Mouse (Mus musculus): ENCODE measurements around the gene Cep250. TPM values are rescaled to one million over a fixed set of nuclear protein-coding genes. Genes with fewer than 3 reads are reported as not detected.

Gene Cep250
- polyA plus RNA-seq, 1 experiment from 2014 or later = 17.6 TPM

GRCm38 (mm10) chr2:156018106-156018505 is 61.8 kb downstream of the Cep250 start:
- no peak overlapping the region for H3K4me2 ChIP-seq (ENCODE audit: low read depth, low read length)
- H3K27me3 ChIP-seq (replicated peaks; ENCODE audit: control insufficient read depth, insufficient read depth, low read length) = no peaks in the 10 kb centered on the region
- H3K36me3 ChIP-seq (ENCODE audit: control insufficient read depth, insufficient read depth, low read length) = peaks cover 66% of the 10 kb centered on the region
- no peak overlapping the region for H3K4me3 ChIP-seq (ENCODE audit: low read depth, low read length)
- no peaks in the 10 kb centered on the region for H3K9me3 ChIP-seq (ENCODE audit: control insufficient read depth, low read length)
- no peak overlapping the region for H3K27ac ChIP-seq (replicated peaks; ENCODE audit: low read depth, low read length)
- no peak overlapping the region for H3K9ac ChIP-seq (ENCODE audit: low read depth, low read length)
- DNase-seq (ENCODE audit: low spot score) (no peak), ATAC-seq (ENCODE audit: low read depth) (no peak)
- no peaks in the 10 kb centered on the region for H3K4me1 ChIP-seq (ENCODE audit: control insufficient read depth, insufficient read depth, low read length)
- 94% methylated on average over 3 of the region's 3 CpGs for WGBS

- peaks cover 35% of the 10 kb centered on the region for H3K36me3 ChIP-seq (ENCODE audit: control insufficient read depth, insufficient read depth, low read length)
- no peak for ATAC-seq (ENCODE audit: low read depth)
- no peak for DNase-seq (ENCODE audit: low spot score)
- H3K9ac ChIP-seq (ENCODE audit: low read depth, low read length) = no peak overlapping the region
- WGBS = 83% methylated on average over 8 of the region's 8 CpGs
- H3K4me1 ChIP-seq (ENCODE audit: control insufficient read depth, insufficient read depth, low read length) = no peaks in the 10 kb centered on the region
- no peak overlapping the region for H3K4me2 ChIP-seq (ENCODE audit: low read depth, low read length)
- H3K27me3 ChIP-seq (replicated peaks; ENCODE audit: control insufficient read depth, insufficient read depth, low read length) = no peaks in the 10 kb centered on the region
- no peak overlapping the region for H3K27ac ChIP-seq (replicated peaks; ENCODE audit: low read depth, low read length)
- H3K9me3 ChIP-seq (ENCODE audit: control insufficient read depth, low read length) = no peaks in the 10 kb centered on the region
- H3K4me3 ChIP-seq (ENCODE audit: low read depth, low read length) = no peak overlapping the region
Measured at GRCm38 (mm10) chr2:156021219-156021618, 65.0 kb downstream of the Cep250 start.

GRCm38 (mm10) chr2:156021765-156022164 is 65.5 kb downstream of the Cep250 start:
- H3K4me2 ChIP-seq (ENCODE audit: low read depth, low read length) = no peak overlapping the region
- H3K4me3 ChIP-seq (ENCODE audit: low read depth, low read length) = no peak overlapping the region
- WGBS = 82% methylated on average over 2 of the region's 2 CpGs
- no peaks in the 10 kb centered on the region for H3K9me3 ChIP-seq (ENCODE audit: control insufficient read depth, low read length)
- no peak overlapping the region for H3K27ac ChIP-seq (replicated peaks; ENCODE audit: low read depth, low read length)
- no peaks in the 10 kb centered on the region for H3K27me3 ChIP-seq (replicated peaks; ENCODE audit: control insufficient read depth, insufficient read depth, low read length)
- DNase-seq (ENCODE audit: low spot score) = no peak
- H3K36me3 ChIP-seq (ENCODE audit: control insufficient read depth, insufficient read depth, low read length) = peaks cover 30% of the 10 kb centered on the region
- ATAC-seq (ENCODE audit: low read depth) = no peak
- H3K4me1 ChIP-seq (ENCODE audit: control insufficient read depth, insufficient read depth, low read length) = no peaks in the 10 kb centered on the region
- no peak overlapping the region for H3K9ac ChIP-seq (ENCODE audit: low read depth, low read length)

- Histone ChIP-seq H3K36me3 (ENCODE audit: control insufficient read depth, insufficient read depth, low read length) (no peaks in the 10 kb centered on the region), H3K9ac (ENCODE audit: low read depth, low read length) (no peak overlapping the region)
Measured at GRCm38 (mm10) chr2:156025482-156025881, 69.2 kb downstream of the Cep250 start.

GRCm38 (mm10) chr2:156039390-156039789 is 83.1 kb downstream of the Cep250 start:
- H3K27ac ChIP-seq (replicated peaks; ENCODE audit: low read depth, low read length) = no peak overlapping the region
- H3K9ac ChIP-seq (ENCODE audit: low read depth, low read length) = no peak overlapping the region
- 78% methylated on average over 3 of the region's 3 CpGs for WGBS
- no peak overlapping the region for H3K4me3 ChIP-seq (ENCODE audit: low read depth, low read length)
- DNase-seq (ENCODE audit: low spot score) (no peak), ATAC-seq (ENCODE audit: low read depth) (no peak)
- no peaks in the 10 kb centered on the region for H3K36me3 ChIP-seq (ENCODE audit: control insufficient read depth, insufficient read depth, low read length)
- no peaks in the 10 kb centered on the region for H3K9me3 ChIP-seq (ENCODE audit: control insufficient read depth, low read length)
- H3K4me1 ChIP-seq (ENCODE audit: control insufficient read depth, insufficient read depth, low read length) = no peaks in the 10 kb centered on the region
- no peak overlapping the region for H3K4me2 ChIP-seq (ENCODE audit: low read depth, low read length)
- H3K27me3 ChIP-seq (replicated peaks; ENCODE audit: control insufficient read depth, insufficient read depth, low read length) = no peaks in the 10 kb centered on the region

More at GRCm38 (mm10) chr2:156025482-156025881, 69.2 kb downstream of the Cep250 start:
- Histone ChIP-seq H3K4me3 (ENCODE audit: low read depth, low read length) (no peak overlapping the region), H3K9me3 (ENCODE audit: control insufficient read depth, low read length) (no peaks in the 10 kb centered on the region), H3K4me2 (ENCODE audit: low read depth, low read length) (no peak overlapping the region), H3K27me3 (replicated peaks; ENCODE audit: control insufficient read depth, insufficient read depth, low read length) (no peaks in the 10 kb centered on the region), H3K4me1 (ENCODE audit: control insufficient read depth, insufficient read depth, low read length) (no peaks in the 10 kb centered on the region), H3K27ac (replicated peaks; ENCODE audit: low read depth, low read length) (no peak overlapping the region)
- DNase-seq (ENCODE audit: low spot score) = no peak
- ATAC-seq (ENCODE audit: low read depth) = no peak

- DNase-seq (ENCODE audit: low spot score) (no peak), ATAC-seq (ENCODE audit: low read depth) (no peak)
- Histone ChIP-seq H3K36me3 (ENCODE audit: control insufficient read depth, insufficient read depth, low read length) (no peaks in the 10 kb centered on the region), H3K27me3 (replicated peaks; ENCODE audit: control insufficient read depth, insufficient read depth, low read length) (no peaks in the 10 kb centered on the region), H3K4me1 (ENCODE audit: control insufficient read depth, insufficient read depth, low read length) (no peaks in the 10 kb centered on the region; the same call in 1 of the 2 replicates), H3K4me2 (ENCODE audit: low read depth, low read length) (no peak overlapping the region), H3K4me3 (ENCODE audit: low read depth, low read length) (no peak overlapping the region), H3K9ac (ENCODE audit: low read depth, low read length) (no peak overlapping the region), H3K27ac (replicated peaks; ENCODE audit: low read depth, low read length) (no peak overlapping the region), H3K9me3 (ENCODE audit: control insufficient read depth, low read length) (no peaks in the 10 kb centered on the region)
- WGBS = 82% methylated on average over 8 of the region's 8 CpGs
Measured at GRCm38 (mm10) chr2:156042903-156043302, 86.6 kb downstream of the Cep250 start.

GRCm38 (mm10) chr2:156047929-156048328 is 91.7 kb downstream of the Cep250 start:
- Histone ChIP-seq H3K9ac (ENCODE audit: low read depth, low read length) (no peak overlapping the region), H3K27me3 (replicated peaks; ENCODE audit: control insufficient read depth, insufficient read depth, low read length) (no peaks in the 10 kb centered on the region), H3K4me2 (ENCODE audit: low read depth, low read length) (peak overlapping the region; percentile 40), H3K4me3 (ENCODE audit: low read depth, low read length) (no peak overlapping the region), H3K27ac (replicated peaks; ENCODE audit: low read depth, low read length) (no peak overlapping the region), H3K9me3 (ENCODE audit: control insufficient read depth, low read length) (no peaks in the 10 kb centered on the region), H3K36me3 (ENCODE audit: control insufficient read depth, insufficient read depth, low read length) (no peaks in the 10 kb centered on the region), H3K4me1 (ENCODE audit: control insufficient read depth, insufficient read depth, low read length) (no peaks in the 10 kb centered on the region; the same call in 1 of the 2 replicates)
- 7% methylated on average over 19 of the region's 19 CpGs for WGBS
- ATAC-seq (ENCODE audit: low read depth) (no peak), DNase-seq (ENCODE audit: low spot score) (no peak)

Other genes with a start within 250 kb of the Cep250 start
- gene Edem2, start 227.0 kb upstream of the Cep250 start, polyA plus RNA-seq (2014; fragmentation: Nextera tagmentation; extraction: Ambion mirVana) = 34.0 and 35.2 TPM in 2 replicates
- not detected in 2 replicates for gene Gm17581, start 220.6 kb upstream of the Cep250 start, polyA plus RNA-seq (2014; fragmentation: Nextera tagmentation; extraction: Ambion mirVana)
- 8.1 and 9.1 TPM in 2 replicates for gene Procr, start 205.3 kb upstream of the Cep250 start, polyA plus RNA-seq (2014; fragmentation: Nextera tagmentation; extraction: Ambion mirVana)
- 0.51 TPM in 2 replicates for gene Mmp24, start 181.1 kb upstream of the Cep250 start, polyA plus RNA-seq (2014; fragmentation: Nextera tagmentation; extraction: Ambion mirVana)
- gene BC029722, start 137.0 kb upstream of the Cep250 start, polyA plus RNA-seq (2014; fragmentation: Nextera tagmentation; extraction: Ambion mirVana) = 10.8 and 12.2 TPM in 2 replicates
- 151 and 162 TPM in 2 replicates for gene Eif6, start 129.5 kb upstream of the Cep250 start, polyA plus RNA-seq (2014; fragmentation: Nextera tagmentation; extraction: Ambion mirVana)
- 0.74 and 1.1 TPM in 2 replicates for gene Fam83c, start 121.6 kb upstream of the Cep250 start, polyA plus RNA-seq (2014; fragmentation: Nextera tagmentation; extraction: Ambion mirVana)
- gene Uqcc1, start 26.1 kb upstream of the Cep250 start, polyA plus RNA-seq (2014; fragmentation: Nextera tagmentation; extraction: Ambion mirVana) = 58.3 and 65.9 TPM in 2 replicates
- gene Gm15557, start 15.7 kb upstream of the Cep250 start, polyA plus RNA-seq (2014; fragmentation: Nextera tagmentation; extraction: Ambion mirVana) = not detected in 2 replicates
- 3.3 and 3.8 TPM in 2 replicates for gene Gdf5, start 11.1 kb upstream of the Cep250 start, polyA plus RNA-seq (2014; fragmentation: Nextera tagmentation; extraction: Ambion mirVana)
- 0.90 and 1.4 TPM in 2 replicates for gene 6430550D23Rik, start 51.5 kb downstream of the Cep250 start, polyA plus RNA-seq (2014; fragmentation: Nextera tagmentation; extraction: Ambion mirVana)
- 235 and 269 TPM in 2 replicates for gene Ergic3, start 51.6 kb downstream of the Cep250 start, polyA plus RNA-seq (2014; fragmentation: Nextera tagmentation; extraction: Ambion mirVana)
- not detected in 2 replicates for gene Fer1l4, start 96.5 kb downstream of the Cep250 start, polyA plus RNA-seq (2014; fragmentation: Nextera tagmentation; extraction: Ambion mirVana)
- gene Spag4, start 108.7 kb downstream of the Cep250 start, polyA plus RNA-seq (2014; fragmentation: Nextera tagmentation; extraction: Ambion mirVana) = 2.3 and 3.1 TPM in 2 replicates
- 34.3 and 35.4 TPM in 2 replicates for gene Cpne1, start 155.5 kb downstream of the Cep250 start, polyA plus RNA-seq (2014; fragmentation: Nextera tagmentation; extraction: Ambion mirVana)
- 26.2 and 27.7 TPM in 2 replicates for gene Rbm12, start 155.5 kb downstream of the Cep250 start, polyA plus RNA-seq (2014; fragmentation: Nextera tagmentation; extraction: Ambion mirVana)
- 10.6 and 15.7 TPM in 2 replicates for gene Gm28036, start 170.6 kb downstream of the Cep250 start, polyA plus RNA-seq (2014; fragmentation: Nextera tagmentation; extraction: Ambion mirVana)
- gene Romo1, start 187.6 kb downstream of the Cep250 start, polyA plus RNA-seq (2014; fragmentation: Nextera tagmentation; extraction: Ambion mirVana) = 411 and 416 TPM in 2 replicates
- gene Nfs1, start 187.7 kb downstream of the Cep250 start, polyA plus RNA-seq (2014; fragmentation: Nextera tagmentation; extraction: Ambion mirVana) = 36.0 and 40.8 TPM in 2 replicates
- 561 and 619 TPM in 2 replicates for gene Rbm39, start 223.8 kb downstream of the Cep250 start, polyA plus RNA-seq (2014; fragmentation: Nextera tagmentation; extraction: Ambion mirVana)
- 69.8 and 76.1 TPM in 2 replicates for gene Phf20, start 240.0 kb downstream of the Cep250 start, polyA plus RNA-seq (2014; fragmentation: Nextera tagmentation; extraction: Ambion mirVana)